Comparison of ENCODE assay signal across 19 mouse cellular contexts in genomic region chr6:67896495-67896894, GRCm38 (mm10).
"Had no signal": no experiment of that assay in that cellular context is flagged by ENCODE, and none has a peak within 500 bp of the region (broad histone marks: within the 10 kb centered on the region; RNA-seq: fewer than 3 reads in every experiment).

No protein-coding gene starts in this region.

- H3K4me1 ChIP-seq: liver, embryonic 13.5 days; liver, embryonic 15.5 days; lung, embryonic 15.5 days; megakaryocyte, embryonic 14.5 days; midbrain, embryonic 13.5 days; midbrain, embryonic 15.5 days; neural tube, embryonic 13.5 days; neural tube, embryonic 15.5 days had no signal

- H3K27me3 ChIP-seq: liver, embryonic 13.5 days; liver, embryonic 15.5 days; lung, embryonic 15.5 days; megakaryocyte, embryonic 14.5 days; midbrain, embryonic 13.5 days; midbrain, embryonic 15.5 days; neural tube, embryonic 13.5 days; neural tube, embryonic 15.5 days had no signal

- H3K9me3 ChIP-seq: liver, embryonic 13.5 days; liver, embryonic 15.5 days; lung, embryonic 15.5 days; megakaryocyte, embryonic 14.5 days; midbrain, embryonic 13.5 days; midbrain, embryonic 15.5 days; neural tube, embryonic 13.5 days; neural tube, embryonic 15.5 days had no signal

- H3K36me3 ChIP-seq: liver, embryonic 13.5 days; liver, embryonic 15.5 days; lung, embryonic 15.5 days; midbrain, embryonic 13.5 days; midbrain, embryonic 15.5 days; neural tube, embryonic 13.5 days; neural tube, embryonic 15.5 days had no signal

- H3K27ac ChIP-seq: liver, embryonic 13.5 days; liver, embryonic 15.5 days; lung, embryonic 15.5 days; macrophage; midbrain, embryonic 13.5 days; midbrain, embryonic 15.5 days; neural tube, embryonic 13.5 days; neural tube, embryonic 15.5 days had no signal

- DNase-seq: liver, embryonic 13.5 days; liver, postnatal 0 days; lung, adult 2 months; lung, postnatal 14 days; lung, postnatal 36 days; right cerebral cortex, postnatal 14 days; thymus, adult 18-20 months; thymus, postnatal 14 days; thymus, postnatal 36 days had no signal

- H3K4me2 ChIP-seq: liver, embryonic 13.5 days; liver, embryonic 15.5 days; lung, embryonic 15.5 days; midbrain, embryonic 11.5 days; midbrain, embryonic 13.5 days; midbrain, embryonic 15.5 days; neural tube, embryonic 13.5 days; neural tube, embryonic 15.5 days had no signal

- H3K9ac ChIP-seq: liver, embryonic 13.5 days; liver, embryonic 15.5 days; liver, postnatal 0 days; lung, embryonic 15.5 days; midbrain, embryonic 13.5 days; midbrain, embryonic 15.5 days; neural tube, embryonic 13.5 days; neural tube, embryonic 15.5 days had no signal

- H3K4me3 ChIP-seq: liver, embryonic 13.5 days; liver, embryonic 15.5 days; lung, embryonic 15.5 days; megakaryocyte, embryonic 14.5 days; midbrain, embryonic 13.5 days; midbrain, embryonic 15.5 days; myocyte; neural tube, embryonic 13.5 days; neural tube, embryonic 15.5 days had no signal
